ENCODE assay signal across 2 mouse cellular contexts in the genomic region with DNA sequence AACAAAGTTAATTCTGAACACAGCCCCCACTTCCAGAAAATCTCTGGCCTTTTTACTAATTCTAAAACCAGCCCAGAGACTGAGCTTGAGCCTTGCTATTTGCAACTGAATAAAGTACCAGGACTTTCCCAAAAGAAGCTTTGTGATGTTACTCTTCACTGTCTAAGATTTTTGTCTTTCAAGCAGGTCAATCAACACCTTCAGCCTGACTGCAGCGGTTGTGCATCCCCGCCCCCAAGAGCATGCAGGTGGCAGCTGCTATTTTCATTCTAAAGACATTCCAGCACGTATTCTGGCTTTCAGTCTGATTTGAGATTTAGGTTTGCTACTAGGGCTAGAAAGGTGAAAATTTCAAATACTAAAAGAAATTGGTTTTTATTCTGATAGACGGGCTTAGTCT. TPM values are rescaled to one million over a fixed set of nuclear protein-coding genes. Genes with fewer than 3 reads are reported as not detected.
"Had no signal": no experiment of that assay in that cellular context is flagged by ENCODE, and none has a peak within 500 bp of the region (broad histone marks: within the 10 kb centered on the region; RNA-seq: fewer than 3 reads in every experiment).

No protein-coding gene starts in this region.

RNA-seq across cellular contexts. Expression of a gene that starts 43.5 kb away (rescaled TPM):
- total RNA-seq: heart, postnatal 10 days; hematopoietic stem cell, adult 5-6 weeks had no signal
